Mouse (Mus musculus) lung, postnatal 10 days (tissue): Measurements from ENCODE around the gene Frmd4a.
"Not testable (repeated sequence)": the region's sequence is repeated elsewhere in the genome, so short reads cannot be mapped to it uniquely, and the experiment has no call there.

Experiments used
- DNase-seq: peaks from one replicate; pipeline ENCODE4 v3.0.0; 2021

Frmd4a gene

DNA sequence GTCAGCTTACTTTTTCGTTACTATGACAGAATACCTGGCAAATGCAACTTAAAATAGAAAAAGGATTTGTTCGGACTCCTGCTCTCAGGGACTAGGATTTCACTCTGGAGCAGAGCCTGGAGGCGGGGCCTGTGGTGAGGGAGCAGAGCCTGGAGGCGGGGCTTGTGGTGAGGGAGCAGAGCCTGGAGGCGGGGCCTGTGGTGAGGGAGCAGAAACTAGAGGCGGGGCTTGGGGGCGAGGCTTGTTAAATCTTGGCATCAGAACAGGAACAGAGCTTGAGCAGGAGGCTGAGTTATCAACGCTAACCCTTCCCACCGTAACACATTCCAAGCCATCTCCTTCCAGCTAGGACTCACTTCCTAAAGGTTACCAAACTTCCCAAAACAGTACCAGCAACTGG lies 575.9 kb downstream of the Frmd4a start:
- peak; percentile 90 for DNase-seq

DNA sequence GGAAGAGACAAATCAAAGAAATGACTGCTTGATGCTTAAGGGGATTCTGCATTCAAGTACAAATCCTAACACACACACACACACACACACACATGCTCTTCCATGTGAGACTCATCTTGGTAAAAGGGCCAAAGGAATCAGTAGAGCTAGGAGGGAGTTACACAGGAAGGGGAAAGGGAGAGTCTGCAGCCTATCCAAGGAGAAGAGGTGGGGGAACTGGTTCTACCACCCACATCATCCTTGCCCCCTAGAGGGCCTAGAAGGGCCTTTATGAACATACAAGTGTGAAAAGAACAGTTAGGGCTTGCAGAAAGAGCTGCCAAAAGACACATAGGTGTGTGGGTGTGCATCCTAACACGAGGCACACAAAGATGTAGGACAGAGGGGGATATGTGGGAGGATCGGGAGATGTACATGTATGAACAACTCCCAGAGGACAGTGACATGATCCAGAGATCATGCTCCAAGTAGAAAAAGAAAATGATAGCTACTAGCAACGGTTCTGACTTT lies 576.4 kb downstream of the Frmd4a start:
- DNase-seq: no peak

DNA sequence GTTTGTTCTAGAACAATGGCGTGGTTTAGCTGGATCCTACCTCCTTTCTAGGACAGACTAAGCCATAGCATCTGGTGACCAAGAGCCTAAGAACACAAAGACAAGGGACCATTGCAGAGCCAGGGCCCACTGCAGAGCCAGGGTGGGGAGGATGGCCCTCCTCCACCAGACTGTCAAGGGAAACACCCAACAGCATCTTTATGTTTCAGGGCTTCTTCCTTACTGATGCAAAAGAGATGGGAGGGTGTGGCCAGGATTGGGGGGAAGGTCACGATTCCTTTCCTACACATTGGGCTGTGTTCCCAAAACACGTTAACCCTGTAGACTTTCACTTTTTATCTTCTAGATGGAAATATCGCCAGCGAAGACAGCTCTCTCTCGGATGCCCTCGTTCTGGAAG lies 579.5 kb downstream of the Frmd4a start:
- no peak for DNase-seq

DNA sequence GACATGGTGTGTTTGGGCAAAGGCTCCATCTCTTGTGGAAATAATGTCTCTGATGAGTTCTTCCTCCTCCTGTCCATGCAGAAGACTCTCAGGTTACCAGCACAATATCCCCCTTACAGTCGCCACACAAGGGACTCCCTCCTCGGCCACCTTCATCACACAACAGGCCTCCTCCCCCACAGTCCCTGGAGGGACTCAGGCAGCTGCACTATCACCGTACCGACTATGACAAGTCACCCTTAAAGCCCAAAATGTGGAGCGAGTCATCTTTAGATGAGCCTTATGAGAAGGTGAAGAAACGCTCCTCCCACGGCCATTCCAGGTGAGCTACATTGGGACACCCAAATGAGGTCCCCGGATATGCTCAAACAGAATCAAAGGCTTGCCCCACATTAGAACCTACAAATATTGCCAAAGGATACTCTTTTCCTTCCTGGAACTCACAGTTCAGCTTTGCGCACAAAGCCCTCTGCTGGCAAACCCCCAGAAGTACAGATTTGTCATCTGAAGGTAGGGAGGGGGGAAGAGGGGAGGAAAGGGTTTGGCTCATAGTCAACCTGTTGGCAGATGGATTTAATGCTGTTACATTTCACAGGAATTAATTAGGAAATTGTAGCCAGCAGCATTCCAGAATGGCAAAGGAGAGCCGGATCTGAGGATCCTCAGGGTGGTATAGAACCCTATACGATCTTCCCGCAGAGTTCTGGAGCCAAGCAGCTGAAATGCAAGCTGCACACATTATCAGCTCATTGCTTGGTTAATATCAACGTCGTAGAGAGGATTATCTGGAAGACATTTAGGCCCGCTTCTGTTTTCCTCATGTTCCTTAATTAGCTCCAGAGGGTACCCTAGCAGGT lies 583.7 kb downstream of the Frmd4a start:
- peak; percentile 87 for DNase-seq

DNA sequence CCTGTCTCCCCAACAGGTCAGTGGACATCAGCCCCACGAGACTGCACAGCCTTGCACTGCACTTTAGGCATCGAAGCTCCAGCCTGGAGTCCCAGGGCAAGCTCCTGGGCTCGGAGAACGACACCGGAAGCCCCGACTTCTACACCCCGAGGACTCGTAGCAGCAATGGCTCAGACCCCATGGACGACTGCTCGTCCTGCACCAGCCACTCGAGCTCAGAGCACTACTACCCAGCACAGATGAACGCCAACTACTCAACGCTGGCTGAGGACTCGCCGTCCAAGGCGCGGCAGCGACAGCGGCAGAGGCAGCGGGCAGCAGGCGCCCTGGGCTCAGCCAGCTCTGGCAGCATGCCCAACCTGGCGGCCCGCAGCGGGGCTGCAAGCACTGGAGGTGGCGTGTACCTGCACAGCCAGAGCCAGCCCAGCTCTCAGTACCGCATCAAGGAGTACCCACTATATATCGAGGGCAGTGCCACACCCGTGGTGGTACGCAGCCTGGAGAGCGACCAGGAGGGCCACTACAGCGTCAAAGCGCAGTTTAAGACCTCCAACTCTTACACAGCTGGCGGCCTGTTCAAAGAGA lies 585.9 kb downstream of the Frmd4a start:
- no peak for DNase-seq

DNA sequence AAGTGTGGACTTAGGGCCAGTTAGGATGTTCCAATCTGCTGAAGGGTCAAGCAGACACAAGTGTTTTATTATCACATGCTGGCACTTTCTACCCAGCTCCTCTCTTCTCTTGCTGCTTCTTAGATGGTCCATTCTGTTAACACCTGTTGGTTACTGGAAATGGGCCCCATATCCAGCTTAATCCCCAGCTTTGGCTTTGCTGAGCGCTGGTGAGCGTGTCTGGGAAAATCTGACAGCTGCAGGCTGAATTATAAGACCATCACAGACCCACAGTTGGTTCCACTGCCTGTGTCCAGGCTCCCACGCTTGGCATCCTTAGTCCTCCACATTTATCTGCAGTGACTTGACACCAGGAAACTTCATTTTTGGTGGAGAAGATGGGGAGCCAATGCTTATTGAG lies 589.0 kb downstream of the Frmd4a start:
- DNase-seq: no peak

DNA sequence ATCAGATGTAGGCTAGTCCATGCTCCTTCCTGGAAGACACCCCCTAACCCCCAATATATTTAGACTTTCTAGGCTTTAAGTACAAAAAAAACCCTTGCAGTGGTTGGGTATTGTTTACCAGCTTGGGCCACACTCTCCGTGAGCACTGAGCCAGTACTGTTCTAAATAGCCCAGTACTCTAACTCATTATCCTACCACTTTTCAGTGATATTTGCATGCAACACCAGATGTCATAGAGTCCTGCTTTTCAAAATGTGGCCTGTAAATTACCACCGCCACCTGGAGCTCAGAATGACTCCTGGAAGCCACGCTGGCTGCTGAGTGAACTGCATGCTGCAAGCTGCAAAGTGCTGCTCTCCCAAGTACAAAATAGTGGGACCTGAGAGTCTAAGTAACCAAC lies 590.7 kb downstream of the Frmd4a start:
- no peak for DNase-seq

DNA sequence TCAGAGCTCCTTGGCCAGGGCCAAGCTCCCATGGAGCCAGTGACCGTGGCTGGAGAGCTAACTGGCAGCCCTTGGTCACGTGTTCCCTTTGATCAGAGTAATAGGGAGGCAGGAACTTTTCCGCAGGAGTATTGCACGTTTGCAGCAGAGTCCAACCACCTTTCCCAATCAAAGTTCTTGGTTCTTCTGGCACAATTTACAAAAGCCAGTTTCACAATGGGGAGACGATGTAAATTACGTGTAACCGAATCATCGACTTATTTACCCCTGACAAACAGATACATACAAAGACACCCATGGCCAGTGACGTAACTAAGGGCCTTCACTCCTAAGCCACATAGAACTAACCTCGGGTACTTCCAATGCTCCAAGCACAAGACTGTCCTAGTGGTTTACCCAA lies 591.9 kb downstream of the Frmd4a start:
- DNase-seq: no peak

DNA sequence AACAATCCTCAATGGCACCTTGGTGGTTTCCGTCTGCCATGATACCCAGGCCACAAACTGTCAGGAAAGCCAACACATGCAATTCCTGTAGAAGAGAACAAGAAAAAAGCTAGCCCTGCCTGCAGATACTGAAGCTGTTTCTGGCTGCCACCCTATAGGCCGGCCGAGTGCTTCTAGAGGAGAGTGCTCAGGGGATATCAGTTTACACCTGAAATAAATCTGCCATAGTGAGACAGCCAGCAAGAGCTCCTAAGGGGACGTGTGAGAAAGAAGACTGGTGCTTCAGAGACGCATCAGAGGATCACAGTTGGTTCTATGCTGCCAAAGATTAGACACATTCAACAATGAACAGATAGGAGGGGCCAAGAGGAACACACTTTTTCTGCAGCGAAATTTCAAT lies 593.8 kb downstream of the Frmd4a start:
- no peak for DNase-seq

DNA sequence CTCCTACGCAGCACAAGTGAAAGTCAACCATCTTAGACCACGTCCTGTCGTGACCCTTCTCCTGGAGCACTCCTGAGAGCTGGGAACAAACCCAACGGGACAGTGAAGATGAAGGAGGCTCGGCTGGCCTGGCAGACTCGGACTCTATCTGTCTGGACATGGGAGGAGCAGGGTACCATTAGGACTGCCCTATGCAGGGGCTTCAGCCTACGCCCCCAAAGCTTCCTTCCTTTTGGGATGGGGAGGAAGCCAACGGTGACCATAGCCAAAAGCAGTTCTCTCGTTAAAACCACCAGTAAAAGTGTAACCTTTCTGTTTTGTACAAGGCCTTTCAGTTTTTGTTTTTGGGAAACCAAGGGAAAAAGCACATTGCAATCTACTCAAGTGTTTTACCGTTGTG lies 594.2 kb downstream of the Frmd4a start:
- DNase-seq: no peak

DNA sequence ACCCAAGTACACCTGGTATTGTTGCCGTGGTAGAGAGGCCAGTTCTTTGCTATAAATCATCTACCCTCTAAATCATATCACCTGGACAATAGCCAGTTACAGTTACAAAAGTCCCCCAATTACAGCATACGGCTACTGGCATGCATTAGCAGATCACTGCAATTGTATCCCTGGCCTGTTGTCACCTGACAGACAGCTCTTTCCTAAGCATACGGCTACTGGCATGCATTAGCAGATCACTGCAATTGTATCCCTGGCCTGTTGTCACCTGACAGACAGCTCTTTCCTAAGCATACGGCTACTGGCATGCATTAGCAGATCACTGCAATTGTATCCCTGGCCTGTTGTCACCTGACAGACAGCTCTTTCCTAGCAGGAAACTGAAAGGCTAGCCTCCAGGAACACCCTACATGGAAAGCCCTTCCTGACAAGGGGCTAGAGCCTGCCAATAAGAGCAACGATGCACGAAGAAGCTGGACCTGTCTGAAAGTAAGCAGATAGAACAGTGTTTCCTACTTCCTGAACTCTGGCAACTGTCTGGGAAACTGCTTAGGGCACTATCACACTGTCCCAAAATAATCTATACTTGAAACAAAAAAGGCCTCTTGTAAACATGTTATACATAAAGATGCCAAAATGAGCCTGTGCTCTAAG lies 596.9 kb downstream of the Frmd4a start:
- peak; percentile 36 for DNase-seq

DNA sequence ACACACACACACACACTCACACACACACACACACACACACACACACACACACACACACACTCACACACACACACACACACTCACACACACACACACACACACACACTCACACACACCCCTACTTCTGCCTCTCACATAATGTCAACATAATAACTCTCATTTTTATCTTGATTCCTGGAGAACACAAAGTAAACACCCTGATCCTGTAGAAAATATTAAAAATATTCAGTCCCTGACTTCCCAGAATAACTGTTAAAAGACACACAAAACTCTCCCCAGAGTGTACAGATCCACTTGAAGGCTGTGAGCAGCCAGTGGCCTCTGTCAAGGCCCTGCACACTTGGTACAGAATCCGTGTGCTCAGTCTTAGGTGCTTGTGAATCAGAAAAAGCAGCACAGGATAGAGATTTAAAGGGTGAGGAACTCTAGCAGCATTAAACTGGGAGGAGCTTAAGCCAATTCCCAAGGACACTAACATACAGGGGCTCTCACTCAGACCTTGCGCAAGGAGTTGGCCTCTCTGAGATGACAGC lies 597.6 kb downstream of the Frmd4a start:
- DNase-seq: no peak

DNA sequence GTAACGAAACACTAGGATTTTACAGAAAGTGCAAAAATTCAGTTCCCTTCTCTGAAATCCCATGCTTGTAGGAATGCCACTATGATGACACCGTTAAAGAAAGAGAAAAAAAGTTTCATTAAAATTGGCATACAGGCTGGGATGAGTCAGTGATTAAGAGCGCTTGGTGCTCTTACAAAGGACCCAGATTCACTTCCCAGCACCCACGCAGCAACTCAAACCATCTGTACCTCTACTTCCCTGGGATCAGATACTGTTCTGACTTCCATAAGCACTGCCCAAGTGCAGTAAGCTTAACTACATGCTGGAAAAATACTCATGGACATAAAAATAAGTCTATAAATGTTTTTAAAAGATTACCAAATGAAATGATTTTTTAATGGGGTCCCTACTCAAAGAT lies 599.5 kb downstream of the Frmd4a start:
- no peak for DNase-seq

DNA sequence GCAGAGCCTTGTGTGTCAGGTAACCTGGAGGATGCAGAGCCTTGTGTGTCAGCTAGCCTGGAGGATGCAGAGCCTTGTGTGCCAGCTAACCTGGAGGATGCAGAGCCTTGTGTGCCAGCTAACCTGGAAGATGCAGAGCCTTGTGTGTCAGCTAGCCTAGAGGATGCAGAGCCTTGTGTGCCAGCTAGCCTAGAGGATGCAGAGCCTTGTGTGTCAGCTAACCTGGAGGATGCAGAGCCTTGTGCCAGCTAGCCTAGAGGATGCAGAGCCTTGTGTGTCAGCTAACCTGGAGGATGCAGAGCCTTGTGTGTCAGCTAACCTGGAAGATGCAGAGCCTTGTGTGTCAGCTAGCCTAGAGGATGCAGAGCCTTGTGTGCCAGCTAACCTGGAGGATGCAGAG lies 601.6 kb downstream of the Frmd4a start:
- not testable (repeated sequence) for DNase-seq

DNA sequence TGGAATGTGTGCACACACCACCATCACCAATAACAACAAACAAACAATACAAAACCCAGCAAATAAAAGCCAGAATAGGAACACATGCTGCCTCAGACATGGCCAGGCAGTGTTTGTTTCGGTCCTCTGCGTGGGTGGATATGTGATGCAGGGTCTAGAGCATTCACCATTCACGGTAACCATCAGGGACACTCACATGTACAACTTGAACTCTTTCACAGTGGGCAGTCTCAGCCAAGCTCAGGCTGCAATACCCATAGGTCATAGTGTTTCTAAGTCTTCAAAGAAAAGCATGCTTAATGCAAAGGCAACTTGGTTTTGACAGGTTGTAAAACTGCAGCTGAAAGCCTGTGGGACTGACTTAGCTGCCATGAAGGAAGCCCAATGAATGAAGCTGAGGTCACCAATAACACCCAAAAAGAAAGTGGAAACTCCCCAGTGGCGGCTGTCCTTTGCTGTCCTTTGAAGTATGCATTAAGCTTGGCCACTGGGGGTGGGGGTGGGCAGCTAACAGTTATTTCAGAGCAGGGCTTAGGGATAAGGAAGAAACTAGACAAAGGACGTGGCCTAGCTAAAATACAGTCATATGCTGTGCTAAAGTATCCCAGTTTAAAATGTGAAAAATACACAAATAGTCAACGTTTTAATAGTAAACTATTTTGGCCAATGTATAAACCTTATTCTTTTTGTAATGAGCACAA lies 602.5 kb downstream of the Frmd4a start:
- no peak for DNase-seq

DNA sequence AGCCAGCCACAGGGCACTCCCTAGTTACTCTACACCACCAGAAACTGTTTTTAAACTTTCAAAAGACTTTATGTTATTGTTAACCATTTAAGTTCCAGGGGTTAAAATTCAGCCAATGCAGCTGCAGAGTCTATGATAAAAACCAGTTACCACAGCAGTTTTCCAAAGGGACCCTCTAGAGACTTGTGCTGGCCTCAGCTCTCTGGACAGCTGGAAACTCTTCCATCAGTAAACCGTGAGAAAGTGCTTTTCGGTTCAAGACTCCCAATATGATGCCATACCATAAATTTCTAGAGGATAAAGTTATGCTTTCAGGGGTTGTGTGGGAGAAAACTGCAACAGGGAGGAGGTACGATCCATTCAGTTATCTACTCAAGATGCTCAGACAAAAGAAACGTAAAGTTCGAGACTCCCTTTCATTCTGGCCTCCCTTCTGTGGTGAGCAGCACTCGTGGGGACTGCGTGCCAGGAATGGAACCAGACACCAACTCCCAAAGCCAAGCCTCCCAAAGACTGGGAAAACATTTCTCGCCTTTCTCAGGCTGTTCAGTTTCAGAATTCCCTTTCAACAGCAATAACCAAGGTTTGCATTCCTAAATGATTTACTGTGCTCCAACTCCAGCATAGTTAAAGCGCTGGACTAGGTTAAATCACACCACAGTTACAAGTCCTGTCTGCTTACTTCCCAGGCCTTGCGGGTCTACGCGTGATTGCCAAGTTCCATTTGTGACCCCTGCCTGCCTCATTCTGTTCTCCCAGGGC lies 603.3 kb downstream of the Frmd4a start:
- peak; percentile 51 for DNase-seq

DNA sequence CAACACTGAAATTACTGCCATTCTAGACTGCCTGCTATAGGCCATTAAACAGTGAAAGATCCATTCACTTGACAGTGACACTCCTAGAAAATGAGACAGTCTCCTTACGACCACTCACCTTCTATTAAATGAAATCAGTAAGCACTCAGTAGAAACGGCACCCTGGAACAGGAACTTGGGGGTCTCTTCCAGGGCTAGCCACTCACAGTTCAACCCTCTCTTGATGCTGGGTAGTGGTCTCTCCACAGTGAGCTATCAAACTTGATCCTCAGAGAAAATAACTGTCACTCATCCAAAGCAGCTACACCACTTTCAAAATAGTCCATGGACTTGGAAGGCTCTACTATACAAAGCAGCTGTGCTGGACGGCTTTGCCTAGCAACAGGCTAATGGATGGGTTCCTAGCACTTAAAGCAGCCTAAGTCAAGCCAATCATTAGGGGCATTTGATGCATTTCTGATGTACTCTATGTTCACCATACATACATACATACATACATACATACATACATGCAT lies 604.0 kb downstream of the Frmd4a start:
- no peak for DNase-seq

DNA sequence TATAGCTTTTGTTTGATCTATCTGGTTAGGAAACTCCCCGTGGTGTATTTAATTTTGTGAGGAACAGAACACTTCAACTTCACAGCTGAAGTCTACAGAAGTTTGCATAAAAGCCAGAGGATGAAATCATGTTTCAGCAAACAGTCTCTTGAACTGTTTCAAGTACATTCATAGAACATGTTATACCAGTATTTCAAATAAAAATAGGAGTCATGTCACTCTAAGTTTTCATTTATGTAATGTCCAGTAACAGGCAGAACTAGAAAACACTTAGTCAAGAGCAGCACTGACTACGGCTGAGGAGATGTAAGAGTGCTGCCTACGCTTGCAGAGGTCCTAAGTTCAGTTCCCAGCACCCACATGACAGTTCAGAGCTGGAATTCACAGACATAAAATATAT lies 609.4 kb downstream of the Frmd4a start:
- no peak for DNase-seq

DNA sequence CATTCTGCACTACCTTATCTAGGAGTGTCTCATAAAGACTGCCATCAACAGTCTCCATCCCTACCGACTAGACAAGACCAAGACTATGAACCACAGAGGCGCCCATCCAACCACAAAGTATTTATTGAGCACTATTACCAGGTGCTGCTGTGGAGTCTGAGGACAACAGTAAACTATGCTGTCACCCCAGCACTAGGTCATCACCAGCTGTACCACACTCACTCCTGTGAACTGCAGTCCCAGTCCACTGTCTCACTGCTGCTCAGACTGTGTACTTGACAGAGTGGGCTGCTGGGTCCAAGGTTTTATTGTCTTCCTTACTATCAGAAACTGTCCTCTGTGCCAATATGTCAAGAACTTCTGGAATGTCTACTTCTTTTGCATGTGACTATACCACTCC lies 611.4 kb downstream of the Frmd4a start:
- DNase-seq: no peak

DNA sequence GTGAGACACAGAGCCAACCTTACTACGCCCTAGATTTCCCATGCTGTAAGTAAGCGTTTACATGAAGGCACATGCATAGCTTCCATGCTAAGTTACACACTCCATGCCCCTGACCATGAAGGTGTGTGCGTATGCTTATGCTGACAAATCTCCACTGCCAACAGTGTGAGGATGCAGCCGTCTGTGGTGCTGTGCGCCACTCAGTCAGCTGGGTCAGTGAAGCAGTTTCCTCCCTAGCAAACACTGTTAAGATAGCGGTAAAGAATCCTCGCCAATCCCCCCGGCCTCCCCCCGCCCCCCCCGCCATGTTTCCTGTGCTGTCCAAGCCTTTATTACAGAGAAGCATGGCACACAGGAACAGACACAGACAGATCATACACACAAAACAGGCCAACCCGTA lies 612.0 kb downstream of the Frmd4a start:
- DNase-seq: no peak

DNA sequence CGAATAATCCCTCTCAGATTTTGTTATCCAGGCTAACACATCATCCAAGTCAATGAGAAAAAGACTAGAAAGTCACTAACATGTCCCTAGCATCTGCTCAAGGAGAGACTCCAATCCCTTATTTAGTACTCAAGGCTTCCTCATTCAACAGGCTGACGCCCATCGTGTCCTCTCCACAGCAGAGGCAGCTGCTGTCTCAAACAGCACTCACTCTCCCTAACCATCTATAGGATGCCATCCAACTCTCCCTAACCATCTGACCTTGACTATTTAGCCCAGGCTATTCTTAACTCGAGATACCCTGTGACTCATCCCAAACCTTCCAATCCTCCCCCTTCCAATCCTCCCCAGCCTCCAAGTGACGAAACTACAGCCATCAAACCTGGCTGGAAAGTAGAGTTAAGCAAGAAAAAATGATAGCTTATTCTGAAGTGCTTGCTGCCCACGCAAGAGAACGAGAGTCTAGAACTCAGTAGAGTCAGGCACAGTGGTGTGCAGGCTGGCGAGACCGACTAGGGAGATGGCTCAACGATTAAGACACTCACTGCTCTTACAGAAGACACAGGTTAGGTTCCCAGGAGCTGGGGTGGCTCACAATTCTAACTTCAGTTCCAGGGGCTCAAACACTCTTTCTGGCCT lies 612.8 kb downstream of the Frmd4a start:
- no peak for DNase-seq

DNA sequence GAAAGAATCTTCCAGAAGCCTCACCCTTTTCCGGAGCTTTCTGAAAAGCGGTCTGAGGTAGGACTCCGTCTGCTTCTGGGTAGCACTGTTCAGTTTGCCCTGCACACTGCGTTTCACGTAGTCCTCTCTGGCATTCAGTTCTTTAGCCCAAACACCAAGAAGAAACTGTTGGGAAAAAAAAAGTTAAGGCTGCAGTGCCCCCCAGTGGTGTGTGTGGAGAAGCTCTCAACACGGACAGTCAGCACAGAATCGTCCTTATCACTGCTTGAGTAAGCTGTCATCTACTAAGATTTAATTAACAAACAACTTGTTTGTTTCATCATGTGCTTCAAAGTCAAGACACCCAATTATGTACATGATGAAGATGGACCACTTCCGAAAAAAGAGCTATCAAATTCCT lies 618.3 kb downstream of the Frmd4a start:
- DNase-seq: no peak
